Mouse (Mus musculus): ENCODE data around the gene Gm10447.

DNA sequence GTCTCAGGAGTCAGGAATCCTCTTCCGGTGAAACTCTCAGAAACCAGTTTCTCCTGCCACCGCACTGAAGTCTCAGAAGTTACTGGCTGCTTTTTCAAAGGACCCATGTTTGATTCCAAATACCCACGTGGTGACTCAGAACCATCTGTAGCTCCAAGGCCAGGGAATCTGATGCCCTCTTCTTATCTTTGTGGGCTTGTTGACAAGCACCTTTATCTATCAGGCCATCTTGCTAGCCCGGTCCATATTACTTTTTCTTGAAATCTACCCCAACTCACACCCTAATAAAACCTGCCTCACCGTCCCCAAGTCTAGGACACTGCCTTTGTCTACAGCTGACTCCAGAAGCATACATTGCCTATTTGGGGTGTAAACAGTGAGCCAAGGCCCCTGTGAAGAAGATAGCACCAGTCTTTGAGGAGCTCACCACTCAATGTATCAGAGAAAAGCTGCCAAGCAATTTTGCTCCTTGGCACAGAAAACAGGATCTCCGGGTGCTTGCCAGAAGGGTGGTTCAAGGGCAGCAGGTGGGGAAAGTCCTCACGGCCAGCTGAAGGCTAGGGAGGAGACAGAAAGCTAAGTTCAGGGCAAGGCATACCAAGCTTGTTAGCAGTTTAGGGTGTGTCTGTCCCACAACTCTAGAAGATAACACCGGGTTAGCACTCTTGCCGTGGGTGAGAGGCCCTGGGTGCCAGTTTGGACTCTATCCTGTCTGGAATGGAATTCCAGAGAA is 26.4 kb upstream of the Gm10447 start:
- no peak for TF ChIP-seq POLR2A (IDR thresholded peaks at IDR 0.05; ENCODE audit: borderline replicate concordance, low read depth, low read length)
- no peak for TF ChIP-seq CTCF (IDR thresholded peaks at IDR 0.05; ENCODE audit: low read depth, low read length)
